Mouse (Mus musculus) myocyte (in vitro differentiated cells): ENCODE data around the gene Vps13a.

Experiments
- MAX ChIP-seq: IDR thresholded peaks from one replicate; pipeline ENCODE4 v1.6.1; 2011; ENCODE audit warnings: low read depth, mild to moderate bottlenecking, control low read depth
- POLR2A ChIP-seq: IDR thresholded peaks from one replicate; pipeline ENCODE4 v1.6.1; 2011; ENCODE audit warnings: low read depth, mild to moderate bottlenecking, control low read depth, moderate library complexity; ENCODE audit not compliant: insufficient read length

GRCm38 (mm10) chr19:16602026-16602425, 178.7 kb downstream of the Vps13a start:
- no peak for TF ChIP-seq POLR2A
- no peak for TF ChIP-seq MAX
